Mouse (Mus musculus) v-Abl transformed pro-B cells (cell line): ENCODE measurements around the gene March2.

Source experiments
- in situ Hi-C, 2 experiments: fragments of 400-800 bp; cut with MboI; formaldehyde crosslinking; loops; one replicate each; pipeline ENCODE4 v1.15.1; 2025; ENCODE audit not compliant: unreplicated experiment in 2 of 2

March2 gene

GRCm38 (mm10) chr17:33718944-33719725 lies 665 bp upstream of the March2 start:
- in situ Hi-C loops, result no loop called here

- in situ Hi-C loops, result no loop called here
These were observed 488 bp downstream of the March2 start for GRCm38 (mm10) chr17:33717982-33718381.

GRCm38 (mm10) chr17:33717246-33717645 lies 1.2 kb downstream of the March2 start:
- in situ Hi-C loops, result no loop called here

GRCm38 (mm10) chr17:33714779-33715178 lies 3.7 kb downstream of the March2 start:
- in situ Hi-C loops, result no loop called here

GRCm38 (mm10) chr17:33713271-33713670 lies 5.2 kb downstream of the March2 start:
- in situ Hi-C loops, result no loop called here

GRCm38 (mm10) chr17:33709834-33710233 lies 8.6 kb downstream of the March2 start:
- in situ Hi-C loops, result no loop called here

- in situ Hi-C loops, result no loop called here
These were observed 15.4 kb downstream of the March2 start for GRCm38 (mm10) chr17:33703091-33703490.

GRCm38 (mm10) chr17:33702178-33702577 lies 16.3 kb downstream of the March2 start:
- in situ Hi-C loops, result no loop called here

- in situ Hi-C loops, result no loop called here
These were observed 23.0 kb downstream of the March2 start for GRCm38 (mm10) chr17:33695471-33695870.

- in situ Hi-C loops, result no loop called here
These were observed 31.7 kb downstream of the March2 start, which contains the start of gene Hnrnpm for GRCm38 (mm10) chr17:33686760-33687159. TSS of gene Hnrnpm (minus strand) at chr17:33686860.

GRCm38 (mm10) chr17:33685249-33685653 lies 33.2 kb downstream of the March2 start:
- in situ Hi-C loops, result no loop called here

GRCm38 (mm10) chr17:33684671-33685231 lies 33.7 kb downstream of the March2 start:
- in situ Hi-C loops, result no loop called here

- in situ Hi-C loops, result no loop called here
These were observed 36.7 kb downstream of the March2 start for GRCm38 (mm10) chr17:33681767-33682166.

GRCm38 (mm10) chr17:33678771-33679170 lies 39.7 kb downstream of the March2 start:
- in situ Hi-C loops, result no loop called here

GRCm38 (mm10) chr17:33676086-33676485 lies 42.4 kb downstream of the March2 start:
- in situ Hi-C loops, result no loop called here

- in situ Hi-C loops, result no loop called here
These were observed 43.0 kb downstream of the March2 start for GRCm38 (mm10) chr17:33675452-33675851.

GRCm38 (mm10) chr17:33673837-33674236 lies 44.6 kb downstream of the March2 start:
- in situ Hi-C loops, result no loop called here

GRCm38 (mm10) chr17:33669681-33670080 lies 48.8 kb downstream of the March2 start:
- in situ Hi-C loops, result no loop called here

GRCm38 (mm10) chr17:33666813-33667212 lies 51.7 kb downstream of the March2 start:
- in situ Hi-C loops, result no loop called here

GRCm38 (mm10) chr17:33649781-33650475 lies 68.5 kb downstream of the March2 start:
- in situ Hi-C loops, result no loop called here

- in situ Hi-C loops, result no loop called here
These were observed 73.4 kb downstream of the March2 start for GRCm38 (mm10) chr17:33645073-33645472.

GRCm38 (mm10) chr17:33644068-33644467 lies 74.4 kb downstream of the March2 start:
- in situ Hi-C loops, result no loop called here
